Mouse (Mus musculus): ENCODE data around the gene Pdia5.

GRCm38 (mm10) chr16:35406706-35407105, 84.0 kb downstream of the Pdia5 start:
- TF ChIP-seq CTCF (IDR thresholded peaks at IDR 0.05; ENCODE audit: low read depth) (no peak), EP300 (optimal IDR thresholded peaks at IDR 0.05) (no peak)
